Mouse (Mus musculus) intestine, postnatal 0 days (tissue): Measurements from ENCODE around the gene Ikzf3. TPM values are rescaled to one million over a fixed set of nuclear protein-coding genes. Genes with fewer than 3 reads are reported as not detected.

Experiments used
- ATAC-seq: fragments of 200-750 bp; cut with Nextera tagmentation; 2 replicates; pipeline ENCODE4 v1.8.0; 2017; ENCODE audit warnings: mild to moderate bottlenecking, moderate TSS enrichment, moderate library complexity
- H3K27ac ChIP-seq: fragments of 300-500 bp; sonication (generic); 2 replicates; pipeline ENCODE4 v1.5.1; 2014; ENCODE audit warnings: mild to moderate bottlenecking, low read depth, low read length, moderate library complexity
- H3K27me3 ChIP-seq: fragments of 300-500 bp; sonication (generic); replicated peaks from 2 replicates; pipeline ENCODE4 v1.6.1; 2014; ENCODE audit warnings: low read length, mixed read lengths; ENCODE audit not compliant: control insufficient read depth, insufficient read depth
- H3K36me3 ChIP-seq: fragments of 300-500 bp; sonication (generic); 2 replicates; pipeline ENCODE4 v1.6.1; 2014; ENCODE audit warnings: mild to moderate bottlenecking, moderate library complexity; ENCODE audit not compliant: control insufficient read depth, insufficient read depth
- H3K4me1 ChIP-seq: fragments of 300-500 bp; sonication (generic); replicated peaks from 2 replicates; pipeline ENCODE4 v1.6.1; 2014; ENCODE audit warnings: antibody characterized with exemption, low read length, mixed read lengths; ENCODE audit not compliant: control insufficient read depth, insufficient read depth
- H3K4me2 ChIP-seq: fragments of 300-500 bp; sonication (generic); replicated peaks from 2 replicates; pipeline ENCODE4 v1.6.1; 2014; ENCODE audit warnings: low read depth, mild to moderate bottlenecking, moderate library complexity
- H3K4me3 ChIP-seq: fragments of 300-500 bp; sonication (generic); 2 replicates; pipeline ENCODE4 v1.5.1; 2014; ENCODE audit warnings: low read depth, low read length
- H3K9ac ChIP-seq: fragments of 300-500 bp; sonication (generic); 2 replicates; pipeline ENCODE4 v1.6.1; 2014; ENCODE audit warnings: mild to moderate bottlenecking, low read depth, low read length
- H3K9me3 ChIP-seq: fragments of 300-500 bp; sonication (generic); 2 replicates; pipeline ENCODE4 v1.6.1; 2016; ENCODE audit warnings: mixed run types; ENCODE audit not compliant: control insufficient read depth
- CTCF ChIP-seq: sonication (generic); IDR thresholded peaks from 2 replicates; pipeline ENCODE4 v1.5.1; 2016; ENCODE audit warnings: low read depth, mild to moderate bottlenecking, control low read depth, antibody characterized with exemption, moderate library complexity
- WGBS: fragments of 180-500 bp; shearing (Covaris S2); extraction: QIAGEN DNeasy Blood & Tissue Kit; methylation state at CpG from one replicate; pipeline ENCODE4 v1.1.7; 2014; 5-methylcytosine and 5-hydroxymethylcytosine counted together
- polyA plus RNA-seq: library from polyadenylated mRNA; unstranded; fragments of >200 nt; fragmentation: Nextera tagmentation; extraction: Ambion mirVana; gene quantifications from 2 replicates; pipeline ENCODE4 v1.2.1, GENCODE M21; 2015

Gene Ikzf3
- polyA plus RNA-seq, 1 experiment from 2014 or later: 0.20 TPM

DNA sequence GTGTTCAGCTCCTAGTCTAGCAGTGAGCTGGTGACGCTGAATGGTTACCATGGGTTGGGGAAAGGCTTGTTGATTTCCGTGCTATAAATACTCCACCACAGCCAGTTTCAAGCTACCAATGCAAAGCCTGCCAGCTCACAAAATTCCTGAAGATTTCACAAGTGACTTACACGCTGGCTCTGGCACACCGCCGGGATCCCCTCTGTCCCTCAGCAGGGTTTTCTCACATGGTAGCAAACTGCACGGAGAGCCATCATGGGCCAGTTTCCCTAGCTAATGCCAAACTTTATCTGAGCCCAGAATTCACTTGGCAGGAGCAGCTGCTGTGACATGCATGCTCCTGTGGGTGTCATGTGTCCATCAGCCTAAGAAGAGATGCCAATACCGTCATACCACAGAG is 36.4 kb downstream of the Ikzf3 start:
- H3K9ac ChIP-seq: no peak overlapping the region
- no peaks in the 10 kb centered on the region for H3K4me1 ChIP-seq
- TF ChIP-seq CTCF: no peak
- H3K9me3 ChIP-seq: no peaks in the 10 kb centered on the region
- H3K27me3 ChIP-seq: no peaks in the 10 kb centered on the region
- no peak for ATAC-seq
- H3K4me3 ChIP-seq: no peak overlapping the region
- H3K27ac ChIP-seq: no peak overlapping the region
- no peaks in the 10 kb centered on the region for H3K36me3 ChIP-seq
- WGBS: 80% methylated on average over 7 of the region's 7 CpGs
- H3K4me2 ChIP-seq: no peak overlapping the region

DNA sequence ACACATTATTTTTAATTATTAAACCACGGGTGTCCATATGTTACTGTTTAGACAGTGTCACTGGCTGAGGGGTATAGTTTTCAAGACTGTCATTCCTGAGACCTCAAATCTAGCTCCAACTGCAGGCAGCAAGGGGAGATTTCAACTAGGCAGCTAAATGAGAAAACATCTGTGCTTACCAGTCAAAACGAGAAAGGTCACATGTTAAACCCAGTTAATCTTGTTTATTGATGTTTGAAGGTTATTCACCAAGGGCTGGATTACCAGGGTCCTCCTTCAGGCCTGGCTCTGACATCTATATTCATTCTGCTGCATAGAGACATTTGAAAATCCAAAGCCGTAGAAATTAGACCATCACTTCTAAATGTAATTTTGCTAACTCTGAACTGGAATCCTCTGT is 40.9 kb downstream of the Ikzf3 start:
- Histone ChIP-seq H3K4me2 (no peak overlapping the region), H3K9me3 (no peaks in the 10 kb centered on the region), H3K27me3 (no peaks in the 10 kb centered on the region), H3K27ac (no peak overlapping the region), H3K36me3 (no peaks in the 10 kb centered on the region), H3K9ac (no peak overlapping the region), H3K4me1 (no peaks in the 10 kb centered on the region), H3K4me3 (no peak overlapping the region)
- no peak for ATAC-seq
- 50% methylated on average over 3 of the region's 3 CpGs for WGBS
- TF ChIP-seq CTCF: no peak

DNA sequence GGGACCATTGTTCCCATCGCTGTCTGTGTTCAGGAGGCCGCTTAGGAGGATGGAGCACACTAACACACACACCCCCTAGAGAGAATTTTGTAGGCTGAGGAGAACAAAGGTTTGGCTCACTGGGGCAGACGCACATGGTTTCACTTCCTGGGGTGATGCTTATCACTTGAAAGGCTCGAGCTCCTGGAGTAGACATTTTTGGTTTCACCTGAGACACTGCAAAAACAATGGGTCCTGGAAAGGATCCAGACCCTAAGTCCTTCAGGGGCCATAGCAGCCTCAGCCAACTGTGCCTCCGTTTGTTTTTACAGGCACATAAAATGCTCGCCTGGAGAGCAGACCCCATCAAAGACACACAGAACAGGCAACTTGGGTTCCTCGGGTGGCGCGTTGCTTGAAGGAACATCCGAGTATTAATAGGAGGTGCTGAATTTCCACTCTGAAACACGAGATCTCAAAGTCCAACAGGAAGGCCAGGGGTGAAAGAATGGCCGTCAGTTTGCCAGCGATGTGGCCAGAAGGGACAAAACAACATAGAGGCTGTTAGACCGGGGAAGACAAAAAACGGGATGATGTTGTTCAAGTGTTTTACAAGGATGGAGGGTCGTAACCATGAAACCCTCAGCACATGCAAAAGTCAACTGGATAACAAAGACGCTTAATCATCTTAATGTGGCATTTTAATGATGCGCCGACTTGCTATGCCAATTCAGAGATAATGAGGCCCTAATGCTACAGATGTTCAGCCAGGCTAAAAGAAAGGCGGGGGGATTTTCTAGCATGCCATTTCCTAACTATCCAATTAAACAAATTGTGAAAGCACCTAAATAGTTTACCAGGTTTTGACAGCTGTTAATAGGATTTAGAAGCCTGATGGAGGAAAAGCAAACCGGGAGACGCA is 48.2 kb downstream of the Ikzf3 start:
- no peaks in the 10 kb centered on the region for H3K27me3 ChIP-seq

DNA sequence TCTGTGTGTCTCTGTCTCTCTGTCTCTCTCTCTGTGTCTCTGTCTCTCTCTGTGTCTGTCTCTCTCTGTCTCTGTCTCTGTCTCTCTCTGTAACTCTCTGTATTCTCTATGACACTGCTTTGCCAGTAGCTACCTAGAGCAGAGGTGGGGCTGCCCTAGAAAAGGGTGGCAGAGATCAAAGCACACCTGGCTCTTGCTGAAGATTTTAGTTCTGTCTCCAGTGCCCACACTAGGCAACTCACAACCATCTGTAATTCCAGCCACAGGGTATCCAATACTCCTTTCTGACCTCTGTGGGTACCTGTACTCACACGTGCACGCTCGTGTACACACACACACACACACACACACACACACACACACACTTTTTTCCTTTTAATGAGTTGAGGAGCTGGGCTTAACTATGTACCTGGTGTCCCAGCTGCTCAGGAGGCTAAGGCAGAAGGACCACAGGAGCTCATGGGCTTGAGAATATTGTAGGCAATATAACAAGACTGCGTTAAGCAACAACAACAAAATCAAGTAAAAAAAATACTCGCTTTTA is 50.6 kb downstream of the Ikzf3 start:
- no peak for TF ChIP-seq CTCF
- Histone ChIP-seq H3K9ac (no peak overlapping the region), H3K27me3 (no peaks in the 10 kb centered on the region), H3K4me1 (no peaks in the 10 kb centered on the region), H3K36me3 (no peaks in the 10 kb centered on the region), H3K4me2 (no peak overlapping the region), H3K27ac (no peak overlapping the region), H3K9me3 (no peaks in the 10 kb centered on the region), H3K4me3 (no peak overlapping the region)
- no peak for ATAC-seq
- WGBS: 93% methylated on average over 5 of the region's 5 CpGs

More for the DNA sequence above, 48.2 kb downstream of the Ikzf3 start:
- Histone ChIP-seq H3K9ac (no peak overlapping the region), H3K4me1 (no peaks in the 10 kb centered on the region), H3K27ac (no peak overlapping the region), H3K36me3 (no peaks in the 10 kb centered on the region), H3K4me3 (no peak overlapping the region), H3K9me3 (no peaks in the 10 kb centered on the region), H3K4me2 (no peak overlapping the region)
- WGBS: 48% methylated on average over 22 of the region's 22 CpGs
- TF ChIP-seq CTCF: no peak
- ATAC-seq: no peak

DNA sequence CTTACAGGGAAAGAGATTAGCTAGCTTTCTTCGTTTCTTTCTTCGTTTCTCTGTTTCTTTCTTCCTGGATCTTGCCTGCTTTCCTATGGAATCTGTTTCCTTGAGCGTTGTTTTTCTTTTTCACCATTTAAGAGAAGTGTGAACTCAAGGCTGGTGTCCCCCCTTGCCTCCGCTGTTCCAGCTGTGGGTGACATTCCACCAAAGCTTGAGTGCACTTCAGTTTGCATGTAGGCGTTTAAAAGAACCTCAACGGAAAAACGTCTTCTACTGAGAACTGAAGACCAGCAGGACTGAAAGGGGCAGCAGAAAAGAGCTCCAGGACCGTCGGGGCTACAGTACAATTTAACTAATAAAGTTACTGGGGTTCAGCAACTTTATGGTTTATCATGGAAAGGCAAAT is 52.4 kb downstream of the Ikzf3 start:
- no peaks in the 10 kb centered on the region for H3K27me3 ChIP-seq
- 74% methylated on average over 9 of the region's 9 CpGs for WGBS
- no peaks in the 10 kb centered on the region for H3K9me3 ChIP-seq
- H3K27ac ChIP-seq: no peak overlapping the region
- H3K4me1 ChIP-seq: no peaks in the 10 kb centered on the region
- no peak overlapping the region for H3K9ac ChIP-seq
- TF ChIP-seq CTCF: no peak
- H3K4me3 ChIP-seq: no peak overlapping the region
- H3K4me2 ChIP-seq: no peak overlapping the region
- no peak for ATAC-seq
- H3K36me3 ChIP-seq: no peaks in the 10 kb centered on the region

DNA sequence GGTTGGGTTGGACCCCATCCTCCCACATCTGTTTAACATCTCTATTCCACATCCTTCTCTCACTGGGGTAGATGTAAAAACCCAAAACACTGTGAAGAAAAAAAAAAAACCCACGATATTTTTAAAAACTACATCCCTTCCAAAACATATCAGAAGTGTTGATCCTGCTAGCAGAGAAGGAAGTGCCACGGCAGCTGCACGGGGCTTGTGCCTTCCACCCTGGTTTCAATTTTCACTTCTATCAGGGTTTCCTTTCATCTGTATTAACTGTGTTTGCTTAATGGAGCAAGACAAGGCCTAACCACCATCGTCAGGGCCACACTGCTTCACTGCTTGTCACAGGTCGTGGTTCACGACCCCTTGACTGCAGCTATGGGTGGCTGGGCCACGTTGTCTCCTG is 52.9 kb downstream of the Ikzf3 start:
- H3K36me3 ChIP-seq: no peaks in the 10 kb centered on the region
- H3K9me3 ChIP-seq: no peaks in the 10 kb centered on the region
- no peaks in the 10 kb centered on the region for H3K4me1 ChIP-seq
- TF ChIP-seq CTCF: no peak
- no peak overlapping the region for H3K4me2 ChIP-seq
- 28% methylated on average over 7 of the region's 7 CpGs for whole genome bisulfite sequencing
- H3K4me3 ChIP-seq: no peak overlapping the region
- no peak overlapping the region for H3K9ac ChIP-seq
- no peak overlapping the region for H3K27ac ChIP-seq
- H3K27me3 ChIP-seq: no peaks in the 10 kb centered on the region
- ATAC-seq: no peak
